ENCODE assay signal across 8 mouse cellular contexts in genomic region chr6:51172856-51173619, GRCm38 (mm10).
DNase-seq lines count a peak whose midpoint lies in the region; ATAC-seq and TF ChIP-seq lines count a peak whose summit lies in the region.

No protein-coding gene starts in this region.

- H3K4me2 ChIP-seq in hindbrain, embryonic 16.5 days (ENCODE audit: low read length): peak overlapping the region; percentile 49
- peak overlapping the region; percentile 81 for H3K4me2 ChIP-seq in liver, embryonic 12.5 days
- H3K4me2 ChIP-seq in myocyte (ENCODE audit: low read depth): peak overlapping the region; percentile 99

- H3K36me3 ChIP-seq in hindbrain, embryonic 16.5 days (ENCODE audit: control insufficient read depth, insufficient read depth, low read length): no peaks in the 10 kb centered on the region
- H3K36me3 ChIP-seq in liver, embryonic 12.5 days: no peaks in the 10 kb centered on the region
- no peaks in the 10 kb centered on the region for H3K36me3 ChIP-seq in myocyte (ENCODE audit: control insufficient read depth, insufficient read depth)

- no peaks in the 10 kb centered on the region for H3K79me2 ChIP-seq in myocyte (ENCODE audit: control insufficient read depth, insufficient read depth)

- H3K9me3 ChIP-seq in hindbrain, embryonic 16.5 days (ENCODE audit: control insufficient read depth, low read length): no peaks in the 10 kb centered on the region
- H3K9me3 ChIP-seq in liver, embryonic 12.5 days (replicated peaks): no peaks in the 10 kb centered on the region

- no peak overlapping the region for H3K27ac ChIP-seq in brown adipose tissue, adult 24 weeks (replicated peaks; ENCODE audit: low read depth, low read length)
- no peak overlapping the region for H3K27ac ChIP-seq in hindbrain, embryonic 16.5 days (ENCODE audit: low read depth, low read length)
- peak overlapping the region; percentile 74; the same call in 1 of the 2 replicates for H3K27ac ChIP-seq in liver, embryonic 12.5 days

- DNase-seq in frontal cortex, postnatal 14 days (ENCODE audit: low spot score in 2 of 2): peak; percentile 34 to 63
- DNase-seq in frontal cortex, postnatal 25 days (ENCODE audit: low spot score in 2 of 2): no peak
- DNase-seq in gastrocnemius, postnatal 10 days: peak; percentile 88
- DNase-seq in urinary bladder, adult 2 months (ENCODE audit: low spot score): peak; percentile 63

- TF ChIP-seq POLR2A in myocyte (IDR thresholded peaks at IDR 0.05; ENCODE audit: insufficient read length, low read depth): no peak

- no peak overlapping the region for H3K9ac ChIP-seq in hindbrain, embryonic 16.5 days (ENCODE audit: low read depth, low read length)
- H3K9ac ChIP-seq in liver, embryonic 12.5 days: peak overlapping the region; percentile 50

- peak overlapping the region; percentile 28 for H3K4me3 ChIP-seq in brown adipose tissue, adult 24 weeks (ENCODE audit: insufficient read depth, low read depth, low read length)
- peak overlapping the region; percentile 26 for H3K4me3 ChIP-seq in hindbrain, embryonic 16.5 days (ENCODE audit: low read length)
- H3K4me3 ChIP-seq in liver, embryonic 12.5 days: peak overlapping the region; percentile 53
- H3K4me3 ChIP-seq in myocyte: peak overlapping the region; percentile 39

- H3K4me1 ChIP-seq in brown adipose tissue, adult 24 weeks (ENCODE audit: control insufficient read depth, insufficient read depth, insufficient read length, low read length): no peaks in the 10 kb centered on the region
- peaks cover 8% of the 10 kb centered on the region for H3K4me1 ChIP-seq in hindbrain, embryonic 16.5 days (ENCODE audit: control insufficient read depth, insufficient read depth, low read depth, low read length)
- peaks cover 63% of the 10 kb centered on the region for H3K4me1 ChIP-seq in liver, embryonic 12.5 days

- ATAC-seq in hindbrain, embryonic 16.5 days: peak; percentile 85
- ATAC-seq in liver, embryonic 12.5 days: peak; percentile 88

- H3K27me3 ChIP-seq in hindbrain, embryonic 16.5 days (replicated peaks; ENCODE audit: control insufficient read depth, insufficient read depth, low read length): peaks cover 18% of the 10 kb centered on the region
- H3K27me3 ChIP-seq in liver, embryonic 12.5 days (replicated peaks): peaks cover 60% of the 10 kb centered on the region
- H3K27me3 ChIP-seq in myocyte (ENCODE audit: control insufficient read depth, insufficient read depth, insufficient read length): no peaks in the 10 kb centered on the region

- H3ac ChIP-seq in myocyte (ENCODE audit: control insufficient read depth, insufficient read length): no peak overlapping the region

- under 1% methylated on average over 25 of the region's 25 CpGs for WGBS in hindbrain, embryonic 16.5 days
- under 1% methylated on average over 25 of the region's 25 CpGs for WGBS in liver, embryonic 12.5 days (ENCODE audit: insufficient replicate concordance)

TF ChIP-seq in myocyte, 11 proteins besides CTCF, POLR2A, EP300 and RAD21:
- TF ChIP-seq CEBPB (IDR thresholded peaks at IDR 0.05; ENCODE audit: insufficient read depth, poor library complexity, severe bottlenecking) (peak; percentile 80), USF1 (IDR thresholded peaks at IDR 0.05; ENCODE audit: low read depth) (no peak)

Comparison
In these comparisons a context has a peak if more than half of its experiments do, and no peak if none do; other contexts are left out.
1. DNase-seq: peak in frontal cortex, postnatal 14 days (2 of 2), gastrocnemius, postnatal 10 days (single experiment) and urinary bladder, adult 2 months (single experiment); none in frontal cortex, postnatal 25 days (0 of 2).
2. H3K4me2 ChIP-seq: peak in every context shown above with its lines; median percentile 99 in myocyte; 81 in liver, embryonic 12.5 days; 49 in hindbrain, embryonic 16.5 days.
3. Peak in every context shown above with its lines, with median percentiles within 50 percentile points of each other: H3K4me3 ChIP-seq.